Mouse (Mus musculus) lung, postnatal 4 days (tissue): ENCODE data around the gene Birc7.

Experiments used
- DNase-seq, 2 experiments: peaks; one replicate each; pipeline ENCODE4 v3.0.0; 2021

Gene Birc7

DNA sequence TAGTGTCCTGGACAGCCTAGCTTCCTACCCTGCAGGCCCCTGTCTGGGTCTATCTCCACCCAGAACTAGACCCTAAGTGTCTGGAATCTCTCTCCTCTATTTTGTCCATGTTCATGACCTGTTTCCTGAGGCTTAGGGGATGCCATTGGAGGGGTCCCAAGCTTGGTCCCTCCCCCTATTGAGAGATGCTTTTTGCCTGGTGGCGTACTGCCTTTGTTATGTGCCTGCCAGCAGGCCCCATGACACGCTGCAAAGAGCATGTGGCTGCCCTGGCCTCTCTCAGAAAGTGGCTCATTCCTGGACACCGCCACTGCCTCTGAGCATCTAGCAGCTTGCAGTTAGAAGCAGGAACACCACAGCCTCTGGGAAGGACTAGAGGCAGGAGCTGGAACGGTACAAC is at the start of gene Birc7:
Gene Birc7, plus strand, starts transcription at position 301 of the 400 bp plus-strand sequence.
- DNase-seq, result no peak

DNA sequence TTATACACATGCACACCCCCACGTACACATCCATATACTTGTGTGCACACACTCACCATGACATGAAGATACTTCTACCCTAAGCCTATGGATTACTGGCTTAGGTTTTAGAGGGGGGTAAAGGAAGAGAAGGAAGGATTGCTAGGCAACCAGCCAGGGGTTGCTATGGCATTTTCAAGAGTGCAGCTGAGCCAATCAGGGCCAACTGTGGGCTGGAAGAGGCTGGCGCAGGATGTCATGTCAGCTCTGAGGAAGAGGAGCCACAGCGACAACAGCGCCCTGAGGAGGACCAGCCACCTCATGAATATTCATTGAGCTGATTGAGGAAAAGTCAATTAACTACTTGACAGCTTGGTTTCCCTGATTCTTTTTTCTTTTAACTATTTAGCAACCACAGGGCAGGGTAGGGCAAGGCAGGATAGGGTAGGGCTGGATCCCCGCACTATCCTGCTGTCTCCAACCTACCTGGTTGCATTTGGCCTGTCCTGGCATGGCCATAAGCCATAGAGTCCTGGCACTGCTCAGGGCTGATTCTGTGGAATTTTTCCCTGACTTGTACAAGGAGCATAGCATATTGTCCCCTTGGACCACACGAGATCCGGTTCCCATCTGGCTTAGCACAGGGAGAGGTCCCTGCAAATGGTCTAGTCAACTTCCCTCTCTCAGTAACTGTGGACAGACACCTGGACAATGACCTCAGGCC is 49.3 kb upstream of the Birc7 start:
- no peak for DNase-seq

DNA sequence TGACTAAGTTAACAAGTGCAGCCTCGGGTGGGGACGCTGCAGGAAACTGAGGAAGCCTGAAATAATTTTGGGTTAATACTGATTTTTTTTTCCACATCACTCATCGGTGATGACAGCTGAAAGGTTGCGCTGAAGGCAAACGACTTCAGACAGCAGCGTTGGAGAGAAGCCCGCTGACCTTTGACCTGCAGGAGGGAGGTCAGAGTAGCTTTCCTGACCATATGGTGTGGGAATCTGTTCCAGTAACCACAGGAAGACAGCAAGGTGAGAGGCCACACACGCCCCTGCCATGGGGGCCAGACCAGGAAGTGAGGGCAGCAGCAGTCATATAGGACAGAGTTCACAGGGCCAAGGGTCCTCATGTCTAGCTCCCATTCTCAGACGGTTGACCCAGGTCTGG is 47.5 kb upstream of the Birc7 start:
- DNase-seq, result no peak

DNA sequence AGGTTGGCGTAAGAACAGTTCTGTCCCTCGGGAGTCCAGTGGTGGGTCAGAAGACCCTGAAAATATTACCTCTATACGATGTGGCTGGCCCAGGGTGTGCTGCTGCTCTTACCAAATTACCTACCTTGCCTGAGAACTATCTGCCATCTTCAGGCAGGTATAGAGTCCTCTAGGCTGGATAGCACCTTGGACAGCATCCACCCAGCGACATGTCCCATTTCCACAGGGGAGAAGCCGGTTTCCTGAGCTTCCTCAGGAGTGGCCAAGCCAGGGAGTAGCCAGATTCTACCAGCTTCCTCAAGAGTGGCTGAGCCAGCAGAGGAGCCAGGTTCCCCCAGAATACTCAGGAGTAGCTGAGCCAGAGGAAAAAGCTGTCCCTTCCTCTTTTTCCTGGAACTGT is 43.6 kb upstream of the Birc7 start:
- no peak for DNase-seq

DNA sequence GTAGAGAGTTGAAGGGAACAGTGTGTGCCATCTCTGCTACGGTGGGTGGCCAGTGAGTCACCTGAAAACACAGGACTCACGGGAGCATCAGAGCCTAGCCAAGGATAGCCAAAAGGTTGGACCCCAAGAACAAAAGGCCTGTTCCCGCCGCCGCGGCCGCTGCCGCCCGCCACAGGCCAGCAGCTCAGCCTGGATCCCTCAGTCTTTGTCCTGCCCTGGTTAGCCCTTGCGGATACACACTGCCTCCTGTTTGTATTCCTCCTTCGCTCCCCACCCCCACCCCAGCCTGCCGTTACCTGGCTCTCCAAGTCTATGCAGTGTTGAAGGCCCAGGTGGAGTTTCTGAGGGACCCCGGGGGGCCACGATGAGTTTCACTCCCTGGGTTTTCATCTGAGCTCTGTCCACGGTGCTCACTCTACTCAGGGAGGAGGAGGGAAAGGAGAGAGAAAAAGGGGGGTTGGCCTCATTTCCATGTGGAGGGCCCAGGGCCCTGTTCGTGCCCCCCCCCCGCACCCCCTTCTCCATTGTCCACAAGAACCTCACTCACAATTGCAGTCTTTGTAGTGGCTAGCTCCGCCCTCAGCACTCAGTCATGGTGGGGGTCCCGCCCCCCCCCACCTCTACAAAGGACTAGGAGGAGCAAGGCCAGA is 39.4 kb upstream of the Birc7 start:
- DNase-seq, result no peak

DNA sequence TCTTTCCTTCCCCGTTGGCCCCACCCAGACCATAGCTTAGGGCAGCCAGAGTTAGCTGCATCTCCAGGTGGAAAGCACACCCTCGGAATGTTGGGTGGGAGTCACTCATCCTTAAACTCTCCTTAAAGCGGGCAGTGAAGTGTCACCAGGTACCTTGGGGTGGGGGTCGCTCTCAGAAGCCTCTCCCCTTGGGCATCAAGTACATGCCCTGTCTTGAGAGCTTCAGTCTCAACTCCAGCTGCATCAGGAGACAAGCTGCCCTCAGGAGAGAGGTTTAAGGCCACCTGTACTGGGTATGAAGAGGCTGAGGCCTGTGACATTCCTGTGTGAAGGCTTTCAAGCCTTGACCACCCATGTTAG is 38.9 kb upstream of the Birc7 start:
- DNase-seq, result no peak

DNA sequence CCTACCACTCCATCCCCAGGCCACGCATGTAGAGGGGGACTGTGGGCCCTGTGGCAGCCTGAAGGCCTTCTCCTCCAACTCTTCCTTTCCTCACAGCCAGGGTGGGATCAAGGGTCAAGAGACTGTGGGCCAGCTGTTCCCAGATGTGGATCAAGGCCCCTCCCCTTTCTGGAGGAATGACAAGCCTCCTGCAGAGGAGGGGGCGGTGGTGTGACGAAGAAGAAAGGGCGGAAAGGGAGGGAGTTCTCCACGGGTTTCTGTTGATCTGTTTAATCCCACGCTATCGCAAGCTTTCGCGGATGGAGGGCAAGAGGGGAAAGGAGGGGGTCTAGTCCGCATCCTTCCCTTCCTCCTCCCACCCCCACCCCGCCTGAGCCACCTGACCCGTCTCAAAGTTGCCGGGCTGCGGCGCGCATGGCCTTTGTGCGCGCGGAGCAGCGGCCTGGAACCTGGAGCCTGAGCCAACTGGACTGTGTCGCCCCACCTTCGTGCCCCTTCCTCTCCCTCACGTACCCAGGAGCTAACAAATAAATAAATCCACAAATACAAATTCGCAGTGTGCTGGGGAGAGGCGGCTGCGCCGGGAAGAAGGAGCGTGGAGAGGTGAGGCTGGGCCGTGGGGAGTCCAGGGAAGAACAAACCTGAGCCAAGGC is 38.3 kb upstream of the Birc7 start:
- DNase-seq, result no peak

DNA sequence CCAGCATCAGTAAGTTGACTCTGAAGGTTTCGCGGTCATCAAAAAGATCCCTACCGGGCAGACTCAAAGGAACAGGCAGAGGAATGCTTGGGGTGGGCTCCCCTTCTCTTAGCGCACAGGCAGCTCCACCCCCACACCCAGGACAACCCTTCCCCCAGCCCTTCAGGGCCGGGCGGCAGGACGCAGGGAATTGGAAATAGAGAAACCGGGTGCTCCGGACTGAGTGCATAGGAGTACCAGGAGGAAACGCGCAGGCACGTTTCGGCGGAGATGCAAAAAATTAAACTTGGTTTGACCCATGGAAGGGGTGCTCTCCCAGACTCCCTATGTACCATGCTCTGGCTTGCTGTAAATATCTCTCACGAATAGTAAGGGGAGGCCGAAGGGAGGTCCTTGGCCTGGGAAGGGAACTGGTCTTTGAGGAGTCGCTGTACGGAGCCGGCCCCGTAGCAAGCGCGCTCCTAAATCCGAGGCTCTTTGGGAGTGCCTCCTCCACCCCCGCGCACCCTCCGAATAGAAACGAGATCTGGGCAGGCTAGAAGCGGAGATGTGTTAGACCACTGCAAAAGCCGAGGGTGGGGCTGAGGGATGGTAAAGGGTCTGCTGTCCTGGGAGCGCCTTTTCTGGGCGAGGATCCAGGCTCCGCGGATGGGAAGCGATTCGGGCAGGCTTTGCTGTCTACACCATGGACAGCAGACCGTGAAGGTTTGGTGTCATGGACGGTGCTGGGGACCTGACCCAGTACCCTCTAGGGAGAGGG is 37.6 kb upstream of the Birc7 start:
- no peak for DNase-seq

DNA sequence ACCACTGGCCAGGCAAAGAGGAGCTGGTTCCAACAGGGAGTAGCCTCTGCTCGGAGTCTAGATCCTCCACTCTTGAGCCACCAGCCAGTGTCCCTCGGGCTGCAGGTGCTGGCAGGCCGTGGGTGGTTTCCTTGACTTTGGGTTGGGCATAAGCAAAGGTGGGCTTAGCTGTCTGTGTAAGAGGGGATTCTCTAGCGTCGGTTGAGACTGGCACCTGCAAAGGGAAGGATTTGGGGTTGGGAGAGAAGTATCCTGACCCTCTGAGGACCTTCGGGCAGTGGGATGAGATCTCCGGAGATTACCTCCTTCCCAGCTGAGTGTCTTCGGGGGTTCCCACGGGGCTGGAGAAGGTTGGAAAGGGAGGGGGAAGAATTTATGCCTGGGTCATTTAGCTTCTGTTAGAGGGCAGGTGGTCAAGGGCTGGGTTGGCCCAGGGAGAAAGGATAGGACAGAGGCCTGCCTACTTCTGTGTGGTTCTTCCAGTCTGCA is 36.9 kb upstream of the Birc7 start:
- DNase-seq, result no peak

DNA sequence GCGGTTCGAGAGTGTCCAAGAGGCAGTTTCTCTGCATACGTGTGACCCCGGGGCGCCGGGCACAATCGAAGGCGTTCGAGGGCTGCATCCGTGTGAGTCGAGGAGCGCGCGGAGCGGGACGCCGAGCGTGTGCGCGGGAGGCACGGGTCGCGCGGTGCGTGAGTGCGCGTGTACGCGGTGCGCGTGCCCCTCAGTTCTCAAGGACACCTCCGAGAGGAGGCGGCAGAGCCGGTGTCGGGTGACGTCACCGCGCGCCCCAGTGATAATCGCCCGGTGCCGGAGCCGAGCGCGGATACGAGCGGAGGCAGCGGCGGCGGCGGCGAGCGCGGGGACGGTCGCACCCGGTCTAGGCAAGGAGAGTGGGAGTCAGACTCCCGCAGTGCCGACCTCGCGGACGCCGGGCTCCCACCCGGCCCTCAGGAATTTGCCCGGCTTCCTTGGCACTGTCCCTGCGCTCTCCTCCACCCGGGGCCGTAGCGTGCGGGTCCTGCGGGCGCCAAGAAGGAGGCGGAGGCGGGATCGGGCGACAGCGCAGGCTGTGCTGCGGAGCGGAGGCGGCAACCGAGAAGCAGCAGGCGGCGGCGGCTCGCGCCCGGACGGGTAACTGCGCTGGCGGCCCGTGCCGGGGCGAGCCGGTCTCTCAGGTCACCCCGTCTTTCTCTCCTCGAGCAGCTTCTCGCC is 35.8 kb upstream of the Birc7 start:
- no peak for DNase-seq

DNA sequence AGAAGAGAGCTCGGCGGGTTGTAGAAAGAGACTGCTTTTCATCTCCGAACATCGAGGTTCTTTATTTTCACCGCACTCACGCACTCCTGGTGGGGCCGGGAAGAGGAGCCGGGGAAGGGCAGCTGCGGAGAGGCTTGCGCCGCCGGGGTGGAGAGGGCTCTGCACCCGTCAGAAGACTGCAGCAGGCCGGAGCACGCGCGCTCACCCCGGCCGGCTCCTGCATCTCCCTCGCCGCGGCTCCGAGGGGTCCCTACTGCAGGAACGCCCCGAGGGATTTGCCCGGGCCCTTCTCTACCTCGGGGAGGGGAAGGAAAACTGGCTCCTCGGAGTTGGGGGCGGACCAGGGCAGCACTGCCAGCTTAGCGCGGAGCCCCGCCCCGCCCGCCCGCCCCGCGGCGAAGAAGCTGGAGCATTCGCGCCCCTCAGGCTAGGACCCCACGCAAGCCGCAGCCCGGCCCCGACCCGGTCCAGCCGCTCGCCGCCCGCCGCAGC is 35.2 kb upstream of the Birc7 start:
- DNase-seq, result no peak

DNA sequence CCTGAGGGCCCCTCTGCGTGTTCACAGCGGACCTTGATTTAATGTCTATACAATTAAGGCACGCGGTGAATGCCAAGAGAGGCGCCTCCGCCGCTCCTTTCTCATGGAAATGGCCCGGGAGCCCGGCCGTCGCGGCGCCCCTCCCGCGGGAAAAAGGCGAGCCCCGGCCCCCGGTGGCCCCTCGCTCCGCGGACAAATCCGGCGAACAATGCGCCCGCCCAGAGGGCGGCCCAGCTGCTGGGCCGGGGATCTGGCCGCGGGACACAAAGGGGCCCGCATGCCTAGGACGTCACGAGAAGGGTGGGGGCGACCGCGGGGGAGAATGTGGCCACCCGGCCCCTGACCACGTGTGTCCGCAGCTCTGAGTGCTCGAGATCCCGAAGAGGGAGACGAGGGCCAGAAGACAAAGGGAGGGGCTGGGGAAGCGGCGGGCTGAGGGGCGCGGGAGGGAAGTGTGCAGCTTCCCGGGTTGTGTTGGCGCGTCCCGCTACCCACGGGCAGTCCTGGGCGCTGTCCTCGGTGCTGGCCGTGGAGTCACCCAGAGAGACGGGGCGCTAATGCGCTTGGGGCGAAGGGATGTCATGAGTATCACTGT is 34.7 kb upstream of the Birc7 start:
- peak; percentile 57 to 65 for DNase-seq

DNA sequence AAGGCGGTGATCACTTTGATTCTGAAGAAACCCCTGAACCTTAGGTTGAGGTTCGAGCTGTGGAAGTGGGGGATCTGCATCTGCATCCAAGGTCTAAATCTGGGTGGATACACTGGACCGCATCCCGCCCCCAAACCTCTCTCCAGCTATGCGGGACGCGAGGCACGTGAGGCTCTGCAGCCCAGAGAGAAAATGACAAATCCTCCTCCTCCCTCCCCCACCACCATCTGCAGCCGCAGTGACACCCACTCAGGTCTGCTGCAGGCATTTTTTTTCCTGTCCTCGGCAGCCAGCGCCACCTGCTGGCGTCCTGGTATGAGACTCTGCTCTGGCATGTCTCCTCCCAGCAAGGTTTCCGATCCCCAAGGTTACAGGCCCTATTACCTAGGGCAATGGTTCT is 34.1 kb upstream of the Birc7 start:
- DNase-seq, result peak; percentile 53 to 64

DNA sequence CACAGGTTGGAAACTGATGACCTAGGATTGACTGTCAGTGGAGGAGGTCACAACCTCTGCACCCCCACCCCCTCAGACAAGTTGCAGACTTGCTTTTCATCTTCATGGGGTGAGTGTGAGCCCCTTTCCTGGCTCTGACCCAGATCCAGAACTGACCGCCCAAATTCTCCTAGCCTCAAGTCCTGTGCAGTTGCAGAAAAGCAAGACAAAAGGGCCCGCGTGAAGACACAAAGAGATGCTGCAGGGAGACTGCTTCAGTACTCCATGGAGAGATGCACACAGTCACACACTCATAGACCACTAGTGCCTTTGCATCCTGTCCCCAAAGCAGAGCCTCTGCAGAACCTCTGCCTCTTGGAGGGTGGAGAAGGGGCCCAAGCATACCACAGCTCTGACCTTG is 33.5 kb upstream of the Birc7 start:
- DNase-seq, result no peak

DNA sequence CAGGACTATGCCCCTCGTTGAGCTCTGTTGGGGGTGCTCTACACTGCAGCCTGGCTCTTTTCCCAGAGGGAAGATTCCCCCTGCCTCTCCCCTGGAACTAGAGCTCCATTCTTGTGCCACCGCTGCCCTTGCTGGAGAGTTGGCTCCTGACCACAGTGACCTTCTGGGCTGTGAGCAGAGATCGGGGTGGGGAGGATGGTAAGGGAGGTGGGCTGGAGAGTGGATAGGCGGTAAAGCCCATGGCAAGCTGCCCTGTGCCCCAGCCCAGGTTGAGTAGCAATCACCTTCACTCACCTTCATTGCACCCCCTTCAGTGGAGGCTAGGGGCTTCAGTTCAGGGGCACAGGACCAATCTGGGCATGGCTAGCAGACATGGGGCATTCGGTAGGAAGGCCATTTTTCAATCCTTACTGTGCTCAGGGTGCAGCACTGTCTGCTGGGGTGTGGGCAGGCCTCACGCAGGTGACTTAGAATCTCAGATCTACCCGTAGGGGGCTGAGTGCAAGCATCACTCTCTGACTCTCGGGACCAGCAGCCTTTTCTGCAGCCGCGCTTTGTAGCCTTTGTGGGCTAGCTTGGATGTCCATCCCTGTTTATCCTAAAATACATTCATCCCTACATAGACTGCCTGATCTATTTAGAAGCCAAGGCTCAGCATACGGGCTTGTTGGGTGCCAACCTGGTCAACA is 32.8 kb upstream of the Birc7 start:
- DNase-seq, result no peak

DNA sequence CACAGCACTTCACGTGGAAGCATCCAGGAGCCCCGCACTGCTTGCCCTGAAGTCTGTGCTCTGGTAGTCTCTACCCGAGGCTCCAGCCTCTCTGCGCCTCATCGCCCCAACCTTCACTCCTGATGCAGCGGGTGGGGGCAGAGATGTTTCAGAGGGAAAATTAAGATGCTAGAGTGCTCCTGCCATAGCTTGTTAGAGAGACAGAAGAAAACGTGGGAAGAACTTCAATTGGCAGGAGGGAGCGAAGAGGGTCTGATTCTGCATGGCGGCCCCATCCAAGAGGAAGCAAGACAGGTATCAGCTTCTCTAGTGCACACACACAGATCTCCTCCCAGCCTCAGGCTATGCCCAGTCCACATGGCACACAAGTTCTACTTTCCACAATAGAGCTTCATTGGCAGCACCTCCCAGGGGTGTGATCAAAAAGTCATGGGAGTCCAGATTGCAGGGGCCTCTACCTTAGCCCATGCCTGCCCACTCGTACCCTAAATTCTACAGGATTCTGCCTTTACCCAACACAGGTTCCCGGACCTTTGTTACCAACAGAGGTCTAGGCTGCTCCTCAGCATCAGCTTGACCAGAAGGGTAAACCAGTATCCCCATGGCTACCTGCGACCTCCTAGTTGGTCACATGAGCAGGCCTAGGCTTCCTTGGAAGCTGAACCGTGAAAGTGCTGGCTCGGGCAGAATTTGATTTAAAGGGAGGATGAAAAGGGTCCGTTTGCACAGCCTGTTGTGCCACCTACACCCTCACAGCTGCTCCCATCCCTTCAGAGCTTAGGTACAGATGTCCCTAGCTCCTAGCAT is 31.8 kb upstream of the Birc7 start:
- no peak for DNase-seq

DNA sequence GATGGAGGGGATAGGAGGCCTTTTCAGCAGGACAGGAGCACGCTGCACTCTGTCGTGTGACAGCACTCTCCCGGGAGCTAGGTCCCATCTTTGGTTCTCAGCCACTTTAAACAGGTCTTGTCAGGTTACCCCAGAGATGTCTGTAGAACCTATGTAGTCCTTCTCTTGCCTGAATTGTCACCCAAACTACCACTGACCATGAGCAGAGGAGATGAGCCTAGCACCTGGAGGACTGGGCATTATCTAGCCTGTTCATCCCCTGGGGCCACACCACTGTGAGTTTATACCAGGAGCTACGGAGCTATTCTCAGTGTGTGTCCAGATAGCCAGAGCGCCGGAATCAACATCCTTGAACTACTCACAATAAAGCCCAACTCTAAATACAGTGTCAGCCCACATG is 31.0 kb upstream of the Birc7 start:
- DNase-seq, result no peak

DNA sequence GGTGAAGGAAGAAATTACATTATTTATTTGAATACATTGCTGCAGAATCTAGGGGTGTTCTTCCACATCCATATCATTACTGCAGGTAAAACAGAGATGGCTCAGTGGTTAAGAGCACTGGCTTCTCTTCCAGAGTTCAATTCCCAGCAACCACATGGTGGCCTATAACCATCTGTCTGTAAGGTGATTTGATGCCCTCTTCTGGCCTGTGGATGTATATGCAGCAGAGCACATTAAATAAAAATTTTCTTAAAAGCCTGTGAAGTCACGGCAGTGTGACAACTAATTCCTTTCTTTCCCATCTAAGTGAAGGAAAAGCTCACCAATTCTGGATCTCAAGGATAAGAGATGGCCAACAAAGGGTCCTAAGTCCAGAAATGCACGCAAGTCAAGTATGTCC is 26.7 kb upstream of the Birc7 start:
- DNase-seq, result no peak

DNA sequence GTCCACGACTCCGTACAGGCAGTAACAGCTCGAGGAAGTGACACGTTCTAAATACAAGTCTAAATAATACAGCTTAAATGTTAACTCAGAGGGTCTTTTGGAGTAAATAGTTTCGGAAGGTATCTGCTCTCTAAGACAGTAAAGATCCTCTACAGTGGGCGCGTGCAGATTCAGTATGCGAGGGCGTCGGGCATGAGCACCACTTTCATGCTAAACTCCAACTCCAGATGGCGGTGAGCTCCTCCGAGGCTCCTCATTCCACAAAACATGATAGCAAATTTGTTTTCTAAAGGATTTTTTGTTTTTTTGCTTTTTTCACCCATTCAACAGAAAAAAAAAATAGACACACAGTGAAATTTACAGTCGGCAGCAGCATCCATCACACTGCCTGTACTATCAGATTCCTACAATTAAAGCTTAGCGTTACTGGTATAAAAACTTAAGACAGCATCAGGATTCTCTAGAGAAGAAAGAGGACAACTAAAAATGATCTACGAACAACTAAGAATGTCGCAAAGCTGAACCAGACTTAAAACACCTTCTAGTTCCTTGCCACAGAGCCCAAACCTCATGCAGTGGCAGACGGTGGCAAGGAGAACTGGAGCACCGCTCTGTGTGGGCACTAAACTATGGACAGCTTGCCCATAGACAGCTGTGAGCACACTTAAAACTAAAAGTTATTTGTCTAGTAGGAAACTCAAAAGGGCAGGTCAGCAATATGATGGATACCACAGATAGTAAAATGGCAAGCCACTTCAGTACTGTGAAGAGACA is 24.2 kb upstream of the Birc7 start:
- DNase-seq, result no peak
